8 mouse cellular contexts compared by ENCODE assay signal in the genomic region with DNA sequence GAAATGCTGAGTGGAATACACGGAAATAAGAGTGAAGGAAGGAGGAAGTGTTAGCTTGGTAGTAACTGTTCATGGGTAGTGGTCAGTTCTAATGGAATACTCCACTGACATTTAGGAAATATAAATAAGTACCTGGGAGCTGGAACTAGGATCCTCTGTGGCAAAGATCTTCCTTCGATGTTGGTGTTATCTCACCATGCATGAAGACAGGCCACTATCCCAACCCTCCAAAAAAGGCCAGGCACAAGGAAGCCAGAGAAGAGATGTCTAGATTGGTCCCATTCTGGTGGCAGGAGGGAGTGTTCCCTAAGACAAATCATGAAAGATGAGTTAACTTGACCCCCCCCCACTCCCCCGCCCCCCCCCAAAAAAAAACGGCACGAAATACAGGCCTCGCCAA. TPM values are rescaled to one million over a fixed set of nuclear protein-coding genes. Genes with fewer than 3 reads are reported as not detected.
DNase-seq lines count a peak whose midpoint lies in the region; ATAC-seq and TF ChIP-seq lines count a peak whose summit lies in the region.

No protein-coding gene starts in this region.

- H3K36me3 ChIP-seq in heart, embryonic 13.5 days: no peaks in the 10 kb centered on the region
- peaks cover 2% of the 10 kb centered on the region for H3K36me3 ChIP-seq in G1E (replicated peaks)
- H3K36me3 ChIP-seq in heart, embryonic 16.5 days (ENCODE audit: control insufficient read depth, insufficient read depth): no peaks in the 10 kb centered on the region
- H3K36me3 ChIP-seq in midbrain, embryonic 10.5 days: no peaks in the 10 kb centered on the region

- H3K9ac ChIP-seq in heart, embryonic 13.5 days: peak overlapping the region; percentile 94
- peak overlapping the region; percentile 93 for H3K9ac ChIP-seq in heart, embryonic 16.5 days (ENCODE audit: low read length)

- H3K9me3 ChIP-seq in heart, embryonic 13.5 days: no peaks in the 10 kb centered on the region
- H3K9me3 ChIP-seq in G1E (replicated peaks): no peaks in the 10 kb centered on the region
- H3K9me3 ChIP-seq in heart, embryonic 16.5 days (replicated peaks; ENCODE audit: control insufficient read depth, low read length): no peaks in the 10 kb centered on the region
- H3K9me3 ChIP-seq in midbrain, embryonic 10.5 days (replicated peaks): no peaks in the 10 kb centered on the region

- H3K4me1 ChIP-seq in heart, embryonic 13.5 days: peaks cover 34% of the 10 kb centered on the region
- peaks cover 22% of the 10 kb centered on the region for H3K4me1 ChIP-seq in G1E (ENCODE audit: insufficient read depth, low read depth, low read length)
- H3K4me1 ChIP-seq in heart, embryonic 16.5 days (ENCODE audit: control insufficient read depth, insufficient read depth, low read length): peaks cover 23% of the 10 kb centered on the region
- peaks cover 41% of the 10 kb centered on the region for H3K4me1 ChIP-seq in midbrain, embryonic 10.5 days

- peak overlapping the region; percentile 90 for H3K4me3 ChIP-seq in heart, embryonic 13.5 days
- peak overlapping the region; percentile 93 for H3K4me3 ChIP-seq in G1E (ENCODE audit: low read depth, low read length)
- H3K4me3 ChIP-seq in heart, embryonic 16.5 days (ENCODE audit: low read length): peak overlapping the region; percentile 89
- H3K4me3 ChIP-seq in midbrain, embryonic 10.5 days: peak overlapping the region; percentile 80

- no peak for TF ChIP-seq CTCF in G1E (IDR thresholded peaks at IDR 0.05; ENCODE audit: low read depth, low read length)

- peak overlapping the region; percentile 99 for H3K27ac ChIP-seq in heart, embryonic 13.5 days (replicated peaks)
- H3K27ac ChIP-seq in heart, embryonic 16.5 days (ENCODE audit: low read length): peak overlapping the region; percentile 100
- H3K27ac ChIP-seq in midbrain, embryonic 10.5 days (replicated peaks): peak overlapping the region; percentile 94

- H3K27me3 ChIP-seq in heart, embryonic 13.5 days (replicated peaks): no peaks in the 10 kb centered on the region
- H3K27me3 ChIP-seq in G1E (ENCODE audit: insufficient read depth, low read length): peaks cover 4% of the 10 kb centered on the region; the same call in 1 of the 2 replicates
- no peaks in the 10 kb centered on the region for H3K27me3 ChIP-seq in heart, embryonic 16.5 days (ENCODE audit: control insufficient read depth, insufficient read depth, low read length)
- H3K27me3 ChIP-seq in midbrain, embryonic 10.5 days (ENCODE audit: low read depth, poor library complexity, severe bottlenecking): no peaks in the 10 kb centered on the region

- 12% methylated on average over 6 of the region's 6 CpGs for WGBS in heart, embryonic 13.5 days
- 19% methylated on average over 6 of the region's 6 CpGs for WGBS in heart, embryonic 16.5 days
- WGBS in midbrain, embryonic 10.5 days: 22% methylated on average over 6 of the region's 6 CpGs

- intact Hi-C loops in heart, postnatal 36 days (cut with DNase I): loop anchor here (2.0 to 5.0 kb wide), 3 partner anchors 58 to 236 kb away; no protein-coding TSS in a partner anchor
- intact Hi-C loops in gastrocnemius, postnatal 14 days (cut with DNase I; ENCODE audit: low total_unique reads): no loop called here

- H3K4me2 ChIP-seq in heart, embryonic 13.5 days: peak overlapping the region; percentile 81
- peak overlapping the region; percentile 75 for H3K4me2 ChIP-seq in heart, embryonic 16.5 days (ENCODE audit: low read depth, low read length)

- DNase-seq in heart, postnatal 36 days: no peak
- peak; percentile 12 for DNase-seq in G1E (ENCODE audit: low spot score)
- no peak for DNase-seq in midbrain, embryonic 10.5 days (ENCODE audit: low spot score)
- DNase-seq in gastrocnemius, postnatal 14 days: no peak
- DNase-seq in urinary bladder, postnatal 10 days (ENCODE audit: low spot score): no peak
- no peak for DNase-seq in lung, postnatal 36 days

- ATAC-seq in heart, embryonic 13.5 days (ENCODE audit: extremely low read depth, insufficient number of reproducible peaks, low FRiP score, low TSS enrichment): no peak
- no peak for ATAC-seq in G1E (ENCODE audit: extremely low read depth, insufficient number of reproducible peaks, low FRiP score, poor library complexity, severe bottlenecking)
- ATAC-seq in heart, embryonic 16.5 days (replicated peaks; ENCODE audit: extremely low read depth, insufficient read depth, low FRiP score): no peak

RNA-seq across cellular contexts. Expression of a gene that starts 0.6 kb away (rescaled TPM):
- 79.8 and 94.2 TPM in 2 replicates for polyA plus RNA-seq in heart, embryonic 13.5 days (2015; fragmentation: Nextera tagmentation; extraction: Ambion mirVana)
- total RNA-seq in heart, postnatal 36 days (2021): 10 to 100 TPM; 87.0 to 90.2 TPM
- total RNA-seq in G1E (2014; fragmentation: Nextera tagmentation): 63.6 and 71.5 TPM in 2 replicates
- total RNA-seq in G1E (2017): 56.3 and 57.9 TPM in 2 replicates
- 4.2 and 5.5 TPM in 2 replicates for polyA plus RNA-seq in G1E (2012)
- 110 and 127 TPM in 2 replicates for polyA plus RNA-seq in heart, embryonic 16.5 days (2015; fragmentation: Nextera tagmentation; extraction: Ambion mirVana)
- 41.7 and 47.7 TPM in 2 replicates for polyA plus RNA-seq in midbrain, embryonic 10.5 days (2016; fragmentation: Nextera tagmentation; extraction: Ambion mirVana)
- 100 to 1,000 TPM; 124 TPM for total RNA-seq in gastrocnemius, postnatal 14 days (2021)
